Mouse (Mus musculus): ENCODE measurements around the gene Gpsm3. TPM values are rescaled to one million over a fixed set of nuclear protein-coding genes. Genes with fewer than 3 reads are reported as not detected.

The Gpsm3 gene
- polyA plus RNA-seq, 1 experiment from 2014 or later: 2.7 TPM

DNA sequence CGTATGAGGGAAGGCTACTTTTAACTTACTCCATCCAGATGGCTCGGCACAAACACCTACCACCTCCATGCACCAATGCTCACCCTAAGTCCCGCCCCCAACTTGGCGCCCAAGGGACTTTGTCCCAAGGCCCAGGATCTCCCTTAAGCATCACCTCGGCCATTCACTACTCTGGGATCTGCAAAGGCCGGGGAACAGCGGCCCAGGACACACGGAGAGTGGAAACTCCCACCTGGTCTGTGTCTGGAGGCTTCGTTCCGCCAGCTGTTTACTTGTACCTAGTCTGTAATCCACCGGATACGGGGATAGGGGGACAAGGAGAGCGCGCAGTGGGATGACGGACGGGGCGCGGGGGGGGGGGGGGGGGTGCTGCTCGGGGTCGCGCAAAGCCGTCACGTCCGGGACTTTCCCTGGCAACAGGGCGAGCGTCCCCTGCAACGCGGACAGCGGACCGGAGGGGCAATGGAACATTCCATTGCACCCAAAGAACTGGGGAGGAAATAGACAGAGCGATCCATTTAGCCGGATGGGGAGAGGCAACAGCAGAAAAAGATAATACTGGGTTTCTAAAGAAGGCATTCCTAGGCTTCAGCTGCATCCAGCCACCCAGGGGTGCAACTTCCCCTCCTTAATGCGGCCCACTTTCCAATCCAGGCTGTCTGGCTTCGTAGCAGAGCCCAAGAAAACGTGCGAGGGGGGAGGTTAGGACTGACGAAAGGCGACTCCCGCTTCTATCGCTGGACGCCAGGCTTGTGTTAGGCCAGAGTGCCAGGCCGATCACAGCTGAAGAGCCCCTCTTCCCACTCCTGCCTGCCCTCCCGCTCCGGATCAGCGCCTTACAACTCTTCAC is 37.7 kb downstream of the Gpsm3 start:
- Histone ChIP-seq H3K9ac (replicated peaks) (peak overlapping the region; percentile 71), H3K27ac (replicated peaks) (peak overlapping the region; percentile 87), H3K9me3 (no peaks in the 10 kb centered on the region), H3K4me1 (peaks cover 60% of the 10 kb centered on the region), H3K27me3 (peaks cover 17% of the 10 kb centered on the region), H3K4me2 (replicated peaks) (peak overlapping the region; percentile 96), H3K36me3 (peaks cover 8% of the 10 kb centered on the region), H3K4me3 (peak overlapping the region; percentile 69)
- peak; percentile 70 for ATAC-seq (replicated peaks)
- WGBS: under 1% methylated on average over 45 of the region's 45 CpGs

DNA sequence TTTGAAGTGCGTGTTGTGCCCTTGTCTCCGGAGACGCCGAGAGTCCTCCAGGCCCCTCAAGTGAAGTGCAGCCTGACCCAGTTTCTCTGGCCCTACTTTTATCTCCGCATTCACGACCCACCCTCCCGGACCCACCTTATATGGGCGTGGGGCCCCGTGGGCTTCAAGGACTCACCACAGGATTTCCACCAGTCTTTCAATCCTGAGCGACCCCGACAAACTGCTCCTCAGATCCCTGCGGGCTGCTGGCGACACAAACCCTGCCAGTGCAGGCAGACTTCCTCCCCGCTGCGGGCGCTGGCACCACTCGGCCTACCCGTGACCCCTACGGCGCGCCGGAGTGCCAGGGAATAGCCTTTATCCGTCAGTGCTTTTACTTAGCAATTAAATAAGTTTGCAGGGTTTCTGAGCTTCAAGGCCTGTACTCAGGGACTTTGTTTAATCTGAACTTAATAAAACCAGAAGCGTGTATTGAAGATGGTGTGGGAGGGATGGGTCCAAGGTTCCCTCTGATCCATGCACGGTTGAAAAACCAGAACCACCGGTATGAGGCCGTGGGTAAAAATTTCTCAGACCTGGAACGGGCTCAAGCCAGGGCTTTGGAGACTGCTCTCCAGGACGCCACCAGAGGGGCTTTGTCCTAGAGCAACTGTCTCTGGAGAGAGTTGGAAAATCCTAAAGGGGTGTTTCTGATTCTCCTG is 38.5 kb downstream of the Gpsm3 start, which contains the start of gene Ppt2:
Ppt2 (minus strand) TSS at position 568 of the 701 bp plus-strand sequence.
- Histone ChIP-seq H3K27ac (replicated peaks) (peak within 1 kb of the TSS; percentile 87), H3K9me3 (no peaks in the 10 kb centered on the region), H3K4me2 (replicated peaks) (peak within 1 kb of the TSS; percentile 96), H3K4me3 (peak within 1 kb of the TSS; percentile 69), H3K4me1 (peaks cover 62% of the 10 kb centered on the region), H3K9ac (replicated peaks) (peak within 1 kb of the TSS; percentile 71), H3K27me3 (peaks cover 19% of the 10 kb centered on the region), H3K36me3 (0 out of 2 replicates have a peak, but pooled peaks cover under 1% of the 10 kb centered on the region)
- ATAC-seq (replicated peaks): peak; percentile 4; the same call in 1 of the 2 replicates
- 6% methylated on average over 29 of the region's 29 CpGs for WGBS

DNA sequence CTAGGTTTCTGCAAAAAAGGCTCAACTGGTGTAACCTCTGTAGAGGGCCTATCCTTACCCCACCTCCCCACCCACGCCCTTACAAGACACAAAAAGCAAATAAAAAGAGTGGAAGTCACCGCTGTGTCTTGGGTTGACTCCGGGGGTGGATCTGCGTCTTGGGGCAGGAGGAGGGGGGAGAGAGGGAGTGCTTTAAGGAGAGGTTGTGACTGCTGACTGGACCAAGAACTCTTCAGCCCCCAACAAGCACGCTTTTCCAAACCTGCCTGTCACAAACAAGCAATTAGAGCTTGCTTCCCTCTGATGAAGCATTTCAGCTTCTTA is 39.0 kb downstream of the Gpsm3 start:
- 17% methylated on average over 5 of the region's 5 CpGs for WGBS
- Histone ChIP-seq H3K9ac (replicated peaks) (peak overlapping the region; percentile 71; the same call in 1 of the 2 replicates), H3K27ac (replicated peaks) (peak overlapping the region; percentile 87)

DNA sequence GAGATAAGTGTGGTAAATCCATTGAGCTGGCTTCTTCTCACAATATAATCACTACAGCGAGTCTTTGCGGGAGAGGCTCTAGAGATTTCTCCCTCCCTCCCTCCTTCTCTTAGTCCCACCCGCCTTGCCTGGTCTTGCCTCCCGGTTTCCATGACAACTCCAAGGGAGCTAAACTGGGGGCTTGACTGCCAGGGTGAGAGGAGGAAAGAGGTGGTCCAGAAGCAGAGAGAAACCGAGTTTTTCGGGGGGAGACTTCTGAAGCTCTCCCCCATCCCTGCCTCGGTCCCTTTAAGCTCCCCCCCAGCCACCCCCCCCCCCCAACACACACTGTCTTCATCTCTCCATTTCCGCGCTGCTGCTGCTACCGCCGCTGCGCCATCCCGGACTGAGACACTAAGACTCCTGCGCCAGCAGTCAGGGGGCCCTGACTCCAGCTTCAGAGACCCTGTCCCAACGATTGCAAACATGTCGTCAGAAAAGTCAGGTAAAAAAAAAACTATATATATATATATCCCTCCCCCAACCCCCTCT is 39.7 kb downstream of the Gpsm3 start, which contains the start of gene Prrt1:
Prrt1 (plus strand) TSS at position 313 of the 531 bp plus-strand sequence.
- Histone ChIP-seq H3K27ac (replicated peaks) (peak within 1 kb of the TSS; percentile 87), H3K9me3 (no peaks in the 10 kb centered on the region), H3K9ac (replicated peaks) (peak within 1 kb of the TSS; percentile 71), H3K4me3 (peak within 1 kb of the TSS; percentile 69), H3K4me2 (replicated peaks) (peak within 1 kb of the TSS; percentile 96), H3K27me3 (peaks cover 19% of the 10 kb centered on the region), H3K4me1 (peaks cover 62% of the 10 kb centered on the region), H3K36me3 (no peaks in the 10 kb centered on the region)
- peak; percentile 38; the same call in 1 of the 2 replicates for ATAC-seq (replicated peaks)
- 1% methylated on average over 16 of the region's 16 CpGs for WGBS

More for the DNA sequence above, 39.0 kb downstream of the Gpsm3 start:
- peak overlapping the region; percentile 69 for H3K4me3 ChIP-seq
- no peak for ATAC-seq (replicated peaks)
- H3K4me1 ChIP-seq: peaks cover 62% of the 10 kb centered on the region
- H3K36me3 ChIP-seq: no peaks in the 10 kb centered on the region
- H3K27me3 ChIP-seq: peaks cover 19% of the 10 kb centered on the region
- H3K4me2 ChIP-seq (replicated peaks): peak overlapping the region; percentile 96
- no peaks in the 10 kb centered on the region for H3K9me3 ChIP-seq

DNA sequence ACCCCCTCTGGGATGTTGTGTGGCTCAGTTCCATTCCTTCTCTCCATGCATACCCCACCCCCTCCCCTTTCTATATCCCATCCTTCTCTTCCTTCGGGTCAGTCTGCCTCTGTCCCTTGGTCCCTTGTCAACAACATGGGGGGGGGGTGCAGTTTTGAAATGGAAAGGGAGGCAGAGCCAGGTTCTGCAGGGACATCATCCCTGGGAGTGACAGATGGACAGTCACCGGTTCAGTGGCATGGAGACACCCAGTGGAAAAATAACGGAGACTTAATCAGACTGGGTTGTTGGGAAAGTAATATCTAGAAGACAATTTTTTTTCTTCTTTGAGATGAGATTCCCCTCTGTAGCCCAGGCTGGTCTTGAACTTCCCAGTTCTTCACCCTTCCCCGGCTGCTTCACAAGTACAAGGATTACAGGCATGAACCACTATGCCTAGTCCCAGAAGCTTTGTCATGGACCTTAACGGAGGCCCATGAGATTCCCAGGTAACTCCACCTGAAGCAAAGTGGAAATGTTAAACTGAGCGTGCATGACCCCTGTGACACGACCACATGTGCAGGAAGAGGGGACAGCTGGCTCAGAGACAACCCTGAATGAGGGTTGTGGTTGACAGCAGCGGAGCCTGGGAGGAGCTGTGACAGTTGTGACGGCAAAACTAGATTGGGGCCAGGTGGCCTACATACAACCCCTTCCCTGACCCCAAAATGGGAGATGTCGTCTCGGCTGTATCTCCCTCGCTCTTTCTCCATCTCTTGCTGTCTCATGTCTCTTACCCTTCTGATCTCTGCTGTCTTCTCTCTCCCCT is 40.4 kb downstream of the Gpsm3 start:
- ATAC-seq (replicated peaks): no peak
- peak overlapping the region; percentile 96 for H3K4me2 ChIP-seq (replicated peaks)
- 23% methylated on average over 12 of the region's 12 CpGs for WGBS

DNA sequence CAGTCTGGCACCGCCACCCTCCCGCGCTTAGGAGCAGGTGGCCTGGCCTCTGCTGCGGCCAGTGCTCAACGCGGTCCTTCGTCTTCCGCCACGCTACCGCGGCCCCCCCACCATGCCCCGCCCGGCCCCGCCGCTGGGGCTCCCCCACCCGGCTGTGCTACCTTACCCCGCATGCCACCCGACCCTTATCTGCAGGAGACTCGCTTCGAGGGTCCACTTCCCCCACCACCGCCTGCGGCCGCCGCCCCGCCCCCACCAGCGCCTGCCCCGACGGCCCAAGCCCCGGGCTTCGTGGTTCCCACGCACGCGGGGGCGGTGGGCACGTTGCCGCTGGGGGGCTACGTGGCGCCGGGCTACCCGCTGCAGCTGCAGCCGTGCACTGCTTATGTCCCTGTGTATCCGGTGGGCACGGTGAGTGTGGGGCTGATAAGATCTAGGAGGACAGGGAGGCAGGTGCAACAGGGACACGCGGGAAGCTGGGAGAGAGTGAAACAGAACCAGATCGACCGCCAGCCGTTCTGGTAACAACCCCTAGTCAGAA is 41.2 kb downstream of the Gpsm3 start:
- peaks cover 21% of the 10 kb centered on the region for H3K27me3 ChIP-seq
- no peak overlapping the region for H3K27ac ChIP-seq (replicated peaks)
- no peaks in the 10 kb centered on the region for H3K36me3 ChIP-seq
- WGBS: 2% methylated on average over 48 of the region's 48 CpGs
- peak overlapping the region; percentile 96 for H3K4me2 ChIP-seq (replicated peaks)
- ATAC-seq (replicated peaks): no peak
- H3K9ac ChIP-seq (replicated peaks): peak overlapping the region; percentile 31
- peaks cover 60% of the 10 kb centered on the region for H3K4me1 ChIP-seq
- H3K4me3 ChIP-seq: peak overlapping the region; percentile 69
- no peaks in the 10 kb centered on the region for H3K9me3 ChIP-seq

More for the DNA sequence above, 40.4 kb downstream of the Gpsm3 start:
- no peaks in the 10 kb centered on the region for H3K36me3 ChIP-seq
- H3K4me1 ChIP-seq: peaks cover 62% of the 10 kb centered on the region
- H3K27ac ChIP-seq (replicated peaks): no peak overlapping the region
- peak overlapping the region; percentile 69 for H3K4me3 ChIP-seq
- H3K9me3 ChIP-seq: no peaks in the 10 kb centered on the region
- peak overlapping the region; percentile 38 for H3K9ac ChIP-seq (replicated peaks)
- H3K27me3 ChIP-seq: peaks cover 19% of the 10 kb centered on the region

DNA sequence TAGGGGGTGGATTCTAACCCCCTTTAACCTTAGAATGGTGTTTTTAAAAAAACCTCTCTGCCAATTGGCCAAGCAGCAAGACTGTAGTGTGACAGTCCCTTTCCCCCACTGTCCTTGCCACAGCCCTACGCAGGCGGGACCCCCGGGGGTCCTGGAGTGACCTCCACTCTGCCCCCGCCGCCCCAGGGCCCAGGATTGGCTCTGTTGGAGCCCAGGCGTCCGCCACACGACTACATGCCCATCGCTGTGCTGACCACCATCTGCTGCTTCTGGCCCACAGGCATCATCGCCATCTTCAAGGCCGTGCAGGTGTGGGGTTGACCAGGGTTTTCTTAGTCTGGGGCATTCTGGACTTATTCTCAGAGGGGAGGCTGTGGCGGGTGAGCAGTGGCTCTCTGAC is 42.0 kb downstream of the Gpsm3 start:
- H3K9me3 ChIP-seq: no peaks in the 10 kb centered on the region
- 6% methylated on average over 12 of the region's 12 CpGs for WGBS
- peak overlapping the region; percentile 38 for H3K9ac ChIP-seq (replicated peaks)
- peak overlapping the region; percentile 96 for H3K4me2 ChIP-seq (replicated peaks)
- H3K27ac ChIP-seq (replicated peaks): no peak overlapping the region
- H3K4me1 ChIP-seq: peaks cover 52% of the 10 kb centered on the region
- peaks cover 21% of the 10 kb centered on the region for H3K27me3 ChIP-seq
- ATAC-seq (replicated peaks): no peak
- no peaks in the 10 kb centered on the region for H3K36me3 ChIP-seq
- H3K4me3 ChIP-seq: peak overlapping the region; percentile 69

DNA sequence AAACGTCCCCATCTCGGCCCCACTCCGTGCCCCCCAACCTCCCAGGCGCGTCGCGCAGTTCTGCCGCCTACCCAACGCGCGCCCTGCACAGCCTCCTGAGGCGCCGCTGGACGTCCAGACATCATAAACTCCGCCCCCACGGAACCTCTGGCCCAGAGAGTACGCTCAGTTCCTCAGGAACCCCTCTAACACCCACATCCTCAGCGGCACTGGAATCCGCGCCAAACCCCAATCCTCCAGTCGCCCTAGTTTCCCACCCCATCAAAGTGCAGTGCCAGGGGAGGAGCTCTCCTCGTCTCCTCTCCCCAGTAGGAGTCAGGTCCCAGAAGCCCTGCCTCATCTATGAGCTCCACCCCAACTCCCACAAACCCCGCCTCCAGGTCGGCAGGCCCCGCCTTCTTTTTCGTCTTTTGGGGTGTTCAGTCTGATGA is 42.7 kb downstream of the Gpsm3 start:
- Histone ChIP-seq H3K9me3 (no peaks in the 10 kb centered on the region), H3K4me1 (peaks cover 50% of the 10 kb centered on the region), H3K4me2 (replicated peaks) (peak overlapping the region; percentile 96), H3K9ac (replicated peaks) (peak overlapping the region; percentile 38), H3K27ac (replicated peaks) (no peak overlapping the region), H3K27me3 (peaks cover 21% of the 10 kb centered on the region), H3K4me3 (peak overlapping the region; percentile 69), H3K36me3 (no peaks in the 10 kb centered on the region)
- ATAC-seq (replicated peaks): peak; percentile 9; the same call in 1 of the 2 replicates
- 2% methylated on average over 26 of the region's 26 CpGs for WGBS

DNA sequence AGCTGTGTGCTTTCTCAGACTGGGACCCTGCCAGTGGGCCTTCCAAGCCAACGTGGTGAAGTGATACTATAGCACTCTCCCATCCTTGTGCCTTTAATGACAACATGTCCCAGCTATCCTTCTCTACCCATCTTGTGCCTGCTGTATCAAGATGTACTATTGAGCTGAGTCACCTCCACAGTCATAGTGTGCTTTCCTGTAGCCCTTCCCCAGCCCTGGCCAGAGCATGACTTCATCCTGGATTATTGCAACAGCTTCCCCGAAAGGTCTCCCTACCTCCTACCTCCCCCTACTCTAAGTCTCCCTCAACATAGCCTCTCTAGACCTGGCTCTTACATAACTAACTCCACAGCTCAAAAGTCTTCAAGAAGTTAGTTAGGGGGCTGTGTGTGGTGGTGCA is 46.1 kb downstream of the Gpsm3 start:
- Histone ChIP-seq H3K4me1 (peaks cover 22% of the 10 kb centered on the region), H3K9me3 (no peaks in the 10 kb centered on the region), H3K4me2 (replicated peaks) (no peak overlapping the region), H3K9ac (replicated peaks) (no peak overlapping the region), H3K27me3 (peaks cover 18% of the 10 kb centered on the region), H3K36me3 (no peaks in the 10 kb centered on the region), H3K4me3 (no peak overlapping the region), H3K27ac (replicated peaks) (no peak overlapping the region)
- ATAC-seq (replicated peaks): no peak
- 59% methylated on average over 2 of the region's 2 CpGs for WGBS

DNA sequence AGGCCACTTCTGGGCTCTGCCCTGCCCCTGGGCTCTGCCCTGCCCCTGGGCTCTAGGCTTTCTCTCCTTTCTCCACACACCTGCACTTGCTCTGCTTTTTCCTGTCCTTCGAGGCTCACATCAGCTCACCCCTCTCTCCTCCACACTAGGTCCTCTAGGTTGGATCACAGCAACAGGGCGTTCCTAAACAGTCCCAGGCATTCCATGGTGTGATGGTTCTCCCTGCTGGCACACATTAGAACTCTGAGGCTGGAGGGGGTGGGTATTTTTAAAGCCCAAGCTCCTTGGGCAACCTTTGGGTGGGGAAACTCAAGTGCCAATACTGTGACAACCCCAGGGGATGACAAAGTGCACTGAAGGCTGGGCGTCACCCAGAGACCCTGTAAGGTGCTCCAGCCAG is 47.9 kb downstream of the Gpsm3 start:
- no peak for ATAC-seq (replicated peaks)
- Histone ChIP-seq H3K4me1 (peaks cover 13% of the 10 kb centered on the region), H3K4me3 (no peak overlapping the region), H3K4me2 (replicated peaks) (no peak overlapping the region), H3K9ac (replicated peaks) (no peak overlapping the region), H3K27me3 (peaks cover 3% of the 10 kb centered on the region; the same call in 1 of the 2 replicates), H3K9me3 (no peaks in the 10 kb centered on the region), H3K36me3 (no peaks in the 10 kb centered on the region), H3K27ac (replicated peaks) (no peak overlapping the region)
- WGBS: 70% methylated on average over 3 of the region's 3 CpGs

Data from forebrain, embryonic 15.5 days (tissue).